In the genomic region with DNA sequence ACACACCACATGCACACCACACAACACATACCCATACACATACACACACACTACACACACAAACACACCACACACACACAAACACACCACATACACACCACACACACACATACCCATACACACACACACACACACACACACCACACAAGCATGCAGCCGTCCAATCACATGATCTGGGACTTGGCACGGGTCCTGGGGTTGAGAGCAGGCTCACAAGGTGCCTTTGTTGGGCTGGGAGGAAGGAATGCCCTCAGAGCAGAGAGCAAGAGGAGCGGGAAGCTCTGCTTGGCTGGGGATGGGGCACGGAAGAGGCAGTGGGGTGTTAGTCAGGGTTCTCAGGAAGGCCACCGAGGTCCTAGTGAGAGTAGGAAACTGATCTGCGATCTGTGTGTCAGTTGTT, we compare ENCODE assay signal across 20 mouse cellular contexts. TPM values are rescaled to one million over a fixed set of nuclear protein-coding genes. Genes with fewer than 3 reads are reported as not detected.
DNase-seq lines count a peak whose midpoint lies in the region; ATAC-seq lines count a peak whose summit lies in the region.
"Had no signal": no experiment of that assay in that cellular context is flagged by ENCODE, and none has a peak within 500 bp of the region (broad histone marks: within the 10 kb centered on the region; RNA-seq: fewer than 3 reads in every experiment).

No protein-coding gene starts in this region.

- H3K9me3 ChIP-seq in forebrain, embryonic 12.5 days: no peaks in the 10 kb centered on the region
- H3K9me3 ChIP-seq in forebrain, embryonic 13.5 days (replicated peaks): no peaks in the 10 kb centered on the region
- no peaks in the 10 kb centered on the region for H3K9me3 ChIP-seq in kidney, embryonic 14.5 days (ENCODE audit: control insufficient read depth, low read length)
- no peaks in the 10 kb centered on the region for H3K9me3 ChIP-seq in embryonic facial prominence, embryonic 13.5 days
- H3K9me3 ChIP-seq: heart, embryonic 15.5 days; liver, embryonic 13.5 days; megakaryocyte, embryonic 14.5 days; neural tube, embryonic 12.5 days; stomach, embryonic 15.5 days had no signal

- no peaks in the 10 kb centered on the region for H3K27me3 ChIP-seq in forebrain, embryonic 12.5 days
- H3K27me3 ChIP-seq in forebrain, embryonic 13.5 days: no peaks in the 10 kb centered on the region
- no peaks in the 10 kb centered on the region for H3K27me3 ChIP-seq in kidney, embryonic 14.5 days (ENCODE audit: control insufficient read depth, insufficient read depth, low read length)
- H3K27me3 ChIP-seq in embryonic facial prominence, embryonic 13.5 days: no peaks in the 10 kb centered on the region
- H3K27me3 ChIP-seq: heart, embryonic 15.5 days; neural tube, embryonic 12.5 days had no signal

- H3K4me2 ChIP-seq in forebrain, embryonic 12.5 days: no peak overlapping the region
- no peak overlapping the region for H3K4me2 ChIP-seq in forebrain, embryonic 13.5 days
- no peak overlapping the region for H3K4me2 ChIP-seq in kidney, embryonic 14.5 days (replicated peaks; ENCODE audit: low read depth, low read length)
- no peak overlapping the region for H3K4me2 ChIP-seq in embryonic facial prominence, embryonic 13.5 days
- H3K4me2 ChIP-seq: heart, embryonic 15.5 days; hindbrain, embryonic 14.5 days; liver, embryonic 13.5 days; neural tube, embryonic 12.5 days; stomach, embryonic 15.5 days had no signal

- peaks cover 7% of the 10 kb centered on the region for H3K4me1 ChIP-seq in forebrain, embryonic 12.5 days
- H3K4me1 ChIP-seq in forebrain, embryonic 13.5 days: peaks cover 12% of the 10 kb centered on the region; the same call in 1 of the 2 replicates
- 0 out of 2 replicates have a peak, but pooled peaks cover 4% of the 10 kb centered on the region for H3K4me1 ChIP-seq in kidney, embryonic 14.5 days (ENCODE audit: control insufficient read depth, insufficient read depth, low read length)
- peaks cover 9% of the 10 kb centered on the region for H3K4me1 ChIP-seq in embryonic facial prominence, embryonic 13.5 days

- H3K27ac ChIP-seq in forebrain, embryonic 12.5 days: no peak overlapping the region
- H3K27ac ChIP-seq in forebrain, embryonic 13.5 days: no peak overlapping the region
- H3K27ac ChIP-seq in kidney, embryonic 14.5 days (ENCODE audit: low read depth, low read length): no peak overlapping the region
- H3K27ac ChIP-seq in embryonic facial prominence, embryonic 13.5 days: peak overlapping the region; percentile 28
- H3K27ac ChIP-seq: heart, embryonic 15.5 days; hindbrain, embryonic 14.5 days; liver, embryonic 13.5 days; neural tube, embryonic 12.5 days; stomach, embryonic 15.5 days had no signal

- peak; percentile 42 for DNase-seq in kidney, postnatal 10 days
- DNase-seq in retina, postnatal 1 day: peak; percentile 68
- no peak for DNase-seq in retina, embryonic 14.5 days (ENCODE audit: low spot score)
- DNase-seq in thymus, postnatal 36 days: no peak
- DNase-seq: cerebellum, adult 9-11 months; embryo, embryonic 11 days; gastrocnemius, postnatal 25 days; liver, embryonic 13.5 days; thymus, postnatal 25 days had no signal

- no peaks in the 10 kb centered on the region for H3K36me3 ChIP-seq in forebrain, embryonic 12.5 days (replicated peaks)
- H3K36me3 ChIP-seq in forebrain, embryonic 13.5 days (ENCODE audit: poor library complexity, severe bottlenecking): no peaks in the 10 kb centered on the region
- H3K36me3 ChIP-seq in kidney, embryonic 14.5 days (ENCODE audit: control insufficient read depth, insufficient read depth, low read length): no peaks in the 10 kb centered on the region
- H3K36me3 ChIP-seq in embryonic facial prominence, embryonic 13.5 days: no peaks in the 10 kb centered on the region
- H3K36me3 ChIP-seq: heart, embryonic 15.5 days; liver, embryonic 13.5 days; neural tube, embryonic 12.5 days; stomach, embryonic 15.5 days had no signal

- no peak overlapping the region for H3K4me3 ChIP-seq in forebrain, embryonic 12.5 days (replicated peaks)
- no peak overlapping the region for H3K4me3 ChIP-seq in forebrain, embryonic 13.5 days
- no peak overlapping the region for H3K4me3 ChIP-seq in kidney, embryonic 14.5 days (ENCODE audit: low read length)
- H3K4me3 ChIP-seq in embryonic facial prominence, embryonic 13.5 days: no peak overlapping the region
- H3K4me3 ChIP-seq: heart, embryonic 15.5 days; liver, embryonic 13.5 days; megakaryocyte, embryonic 14.5 days; neural tube, embryonic 12.5 days; stomach, embryonic 15.5 days had no signal

- 0 out of 2 replicates have a peak overlapping the region, but pooled peaks have one; percentile 9 for H3K9ac ChIP-seq in forebrain, embryonic 12.5 days
- no peak overlapping the region for H3K9ac ChIP-seq in forebrain, embryonic 13.5 days
- H3K9ac ChIP-seq in kidney, embryonic 14.5 days (ENCODE audit: low read depth, low read length): no peak overlapping the region
- no peak overlapping the region for H3K9ac ChIP-seq in embryonic facial prominence, embryonic 13.5 days
- H3K9ac ChIP-seq: heart, embryonic 15.5 days; hindbrain, embryonic 14.5 days; liver, embryonic 13.5 days; neural tube, embryonic 12.5 days; stomach, embryonic 15.5 days had no signal

- WGBS in forebrain, embryonic 12.5 days: 74% methylated on average over 6 of the region's 6 CpGs
- 73% methylated on average over 6 of the region's 6 CpGs for WGBS in forebrain, embryonic 13.5 days
- WGBS in kidney, embryonic 14.5 days: 76% methylated on average over 6 of the region's 6 CpGs
- 56% methylated on average over 6 of the region's 6 CpGs for WGBS in embryonic facial prominence, embryonic 13.5 days

- ATAC-seq in forebrain, embryonic 12.5 days (ENCODE audit: low FRiP score): no peak
- ATAC-seq in forebrain, embryonic 13.5 days: no peak
- ATAC-seq in kidney, embryonic 14.5 days (ENCODE audit: low FRiP score, low TSS enrichment): no peak
- ATAC-seq in embryonic facial prominence, embryonic 13.5 days (ENCODE audit: insufficient number of reproducible peaks, insufficient read depth, low FRiP score, low TSS enrichment, low read depth): no peak
- ATAC-seq: intestine, postnatal 0 days; lung, postnatal 0 days had no signal

RNA-seq across cellular contexts. Expression of gene Gng7, which starts 3.9 kb away (rescaled TPM):
- polyA plus RNA-seq in forebrain, embryonic 12.5 days (2016; fragmentation: Nextera tagmentation; extraction: Ambion mirVana): 9.8 and 11.0 TPM in 2 replicates
- polyA plus RNA-seq in forebrain, embryonic 13.5 days (2015; fragmentation: Nextera tagmentation; extraction: Ambion mirVana): 14.8 and 17.6 TPM in 2 replicates
- polyA plus RNA-seq in kidney, embryonic 14.5 days (2014; fragmentation: Nextera tagmentation; extraction: Ambion mirVana): 2.2 and 4.8 TPM in 2 replicates
- polyA plus RNA-seq in embryonic facial prominence, embryonic 13.5 days (2015; fragmentation: Nextera tagmentation; extraction: Ambion mirVana): 11.3 and 13.1 TPM in 2 replicates

RNA-seq across cellular contexts. Expression of gene Diras1, which starts 14.6 kb away (rescaled TPM):
- polyA plus RNA-seq in forebrain, embryonic 12.5 days (2016; fragmentation: Nextera tagmentation; extraction: Ambion mirVana): 8.7 and 11.6 TPM in 2 replicates
- 13.4 and 15.0 TPM in 2 replicates for polyA plus RNA-seq in forebrain, embryonic 13.5 days (2015; fragmentation: Nextera tagmentation; extraction: Ambion mirVana)
- polyA plus RNA-seq in kidney, embryonic 14.5 days (2014; fragmentation: Nextera tagmentation; extraction: Ambion mirVana): 0.37 TPM in 1 of 2 replicates, not detected in the other
- polyA plus RNA-seq in embryonic facial prominence, embryonic 13.5 days (2015; fragmentation: Nextera tagmentation; extraction: Ambion mirVana): 0.80 and 1.0 TPM in 2 replicates
- polyA plus RNA-seq: heart, embryonic 15.5 days; lung, postnatal 0 days had no signal

RNA-seq across cellular contexts. Expression of gene Slc39a3, which starts 26.4 kb away (rescaled TPM):
- 29.2 and 32.8 TPM in 2 replicates for polyA plus RNA-seq in forebrain, embryonic 12.5 days (2016; fragmentation: Nextera tagmentation; extraction: Ambion mirVana)
- 33.4 and 37.8 TPM in 2 replicates for polyA plus RNA-seq in forebrain, embryonic 13.5 days (2015; fragmentation: Nextera tagmentation; extraction: Ambion mirVana)
- polyA plus RNA-seq in kidney, embryonic 14.5 days (2014; fragmentation: Nextera tagmentation; extraction: Ambion mirVana): 6.4 and 9.1 TPM in 2 replicates
- 22.6 and 22.7 TPM in 2 replicates for polyA plus RNA-seq in embryonic facial prominence, embryonic 13.5 days (2015; fragmentation: Nextera tagmentation; extraction: Ambion mirVana)

RNA-seq across cellular contexts. Expression of gene Sgta, which starts 49.1 kb away (rescaled TPM):
- 262 and 280 TPM in 2 replicates for polyA plus RNA-seq in forebrain, embryonic 12.5 days (2016; fragmentation: Nextera tagmentation; extraction: Ambion mirVana)
- 273 and 305 TPM in 2 replicates for polyA plus RNA-seq in forebrain, embryonic 13.5 days (2015; fragmentation: Nextera tagmentation; extraction: Ambion mirVana)
- 140 and 196 TPM in 2 replicates for polyA plus RNA-seq in kidney, embryonic 14.5 days (2014; fragmentation: Nextera tagmentation; extraction: Ambion mirVana)
- polyA plus RNA-seq in embryonic facial prominence, embryonic 13.5 days (2015; fragmentation: Nextera tagmentation; extraction: Ambion mirVana): 218 and 222 TPM in 2 replicates

RNA-seq across cellular contexts. Expression of gene Thop1, which starts 59.0 kb away (rescaled TPM):
- polyA plus RNA-seq in forebrain, embryonic 12.5 days (2016; fragmentation: Nextera tagmentation; extraction: Ambion mirVana): 65.0 and 69.2 TPM in 2 replicates
- polyA plus RNA-seq in forebrain, embryonic 13.5 days (2015; fragmentation: Nextera tagmentation; extraction: Ambion mirVana): 55.8 and 60.5 TPM in 2 replicates
- 50.6 and 58.9 TPM in 2 replicates for polyA plus RNA-seq in kidney, embryonic 14.5 days (2014; fragmentation: Nextera tagmentation; extraction: Ambion mirVana)
- 58.2 and 60.9 TPM in 2 replicates for polyA plus RNA-seq in embryonic facial prominence, embryonic 13.5 days (2015; fragmentation: Nextera tagmentation; extraction: Ambion mirVana)

Comparison
In these comparisons a context has a peak if more than half of its experiments do, and no peak if none do; other contexts are left out.
1. DNase-seq: peak in kidney, postnatal 10 days (single experiment) and retina, postnatal 1 day (single experiment); none in retina, embryonic 14.5 days (single experiment) and thymus, postnatal 36 days (0 of 2).